Mouse (Mus musculus) kidney, adult 2 months (tissue): Measurements from ENCODE around the gene Evi5.

Experiments used
- CTCF ChIP-seq: fragments of 200-500 bp; conservative IDR thresholded peaks from 2 replicates; pipeline ENCODE4 v1.5.1; 2011; ENCODE audit warnings: low read depth, mild to moderate bottlenecking, control low read depth, low read length, moderate library complexity, mixed read lengths; ENCODE audit not compliant: insufficient read depth, insufficient read length
- POLR2A ChIP-seq: fragments of 200-500 bp; IDR thresholded peaks from one replicate; pipeline ENCODE4 v1.6.1; 2011; ENCODE audit warnings: low read depth, low read length, control low read depth

DNA sequence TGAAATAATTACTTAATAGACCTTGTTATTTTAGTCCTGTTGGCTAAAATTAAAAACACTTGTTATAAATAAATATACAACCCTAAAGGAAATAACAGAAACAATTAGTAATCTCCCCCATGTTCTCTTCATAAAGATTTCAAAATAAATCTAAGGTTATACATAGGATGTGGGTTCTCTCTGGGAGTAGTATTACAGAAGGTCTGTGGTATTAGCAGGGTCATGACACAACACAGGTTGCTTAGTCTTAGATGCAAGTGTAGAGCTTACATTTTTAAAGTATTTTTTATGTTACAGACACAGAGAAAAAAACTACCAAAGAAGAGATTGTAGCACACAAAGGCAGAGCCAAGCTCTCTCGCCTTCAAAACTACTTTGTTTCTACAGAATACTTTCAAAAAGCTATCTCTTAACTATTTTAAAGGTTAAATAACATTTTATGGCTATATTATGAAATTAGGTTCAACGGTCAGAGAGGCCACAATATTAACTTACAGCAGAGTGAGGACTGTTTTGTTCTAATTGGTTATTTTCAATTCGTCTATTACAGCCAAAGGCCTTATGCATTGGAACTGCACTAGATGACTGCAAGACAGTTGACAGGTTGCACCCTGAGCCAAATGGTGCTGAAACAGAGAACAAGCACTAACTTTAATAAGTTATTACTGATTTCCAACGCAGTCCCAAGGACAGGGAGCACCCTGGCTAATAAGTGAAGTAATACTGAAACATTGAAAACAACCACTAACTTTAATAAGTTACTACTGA, 97.9 kb downstream of the Evi5 start:
- no peak for TF ChIP-seq CTCF
- TF ChIP-seq POLR2A, result no peak
